Mouse (Mus musculus) layer of hippocampus, adult 9-10 months (tissue): ENCODE measurements around the gene Fto.

Experiments used
- DNase-seq: peaks from one replicate; pipeline ENCODE4 v3.0.0; 2022; ENCODE audit warnings: low spot score

The Fto gene

DNA sequence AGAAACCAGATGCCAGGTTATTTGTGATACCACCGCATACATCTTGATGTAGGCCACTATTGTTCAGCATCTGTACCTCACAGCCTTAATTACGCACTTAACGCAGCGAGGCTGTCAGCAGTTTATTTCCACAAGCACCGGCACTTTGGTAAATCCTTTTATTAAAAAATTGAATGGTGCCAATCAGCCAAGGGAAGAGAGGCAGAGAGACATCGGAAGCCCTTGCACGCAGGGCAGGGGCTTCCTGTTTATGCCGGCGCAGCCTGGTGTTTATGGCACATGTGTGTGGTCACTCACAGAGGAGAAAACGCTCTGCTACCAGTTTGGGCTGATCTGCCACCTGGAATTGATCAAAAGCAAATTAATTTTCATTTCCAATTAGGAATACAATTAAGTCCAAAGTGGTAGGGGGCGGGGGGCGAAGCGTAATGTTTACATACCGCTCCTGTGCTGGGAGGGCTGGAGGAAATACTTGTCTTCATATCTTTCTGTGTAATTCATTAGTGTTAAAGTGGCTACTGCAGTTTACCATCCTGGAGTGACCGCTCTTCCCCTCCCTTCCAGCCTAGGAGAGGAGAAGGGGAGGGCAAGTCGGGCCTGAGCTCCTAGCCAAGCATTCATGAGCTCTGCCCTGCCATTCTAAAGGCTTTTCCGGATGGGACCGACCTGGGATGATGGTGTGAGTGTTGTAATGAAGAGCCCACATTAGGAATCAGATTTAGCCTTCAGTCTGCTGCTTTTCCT lies 299.2 kb downstream of the Fto start:
- DNase-seq: no peak

GRCm38 (mm10) chr8:91613603-91614002 lies 300.3 kb downstream of the Fto start:
- no peak for DNase-seq

DNA sequence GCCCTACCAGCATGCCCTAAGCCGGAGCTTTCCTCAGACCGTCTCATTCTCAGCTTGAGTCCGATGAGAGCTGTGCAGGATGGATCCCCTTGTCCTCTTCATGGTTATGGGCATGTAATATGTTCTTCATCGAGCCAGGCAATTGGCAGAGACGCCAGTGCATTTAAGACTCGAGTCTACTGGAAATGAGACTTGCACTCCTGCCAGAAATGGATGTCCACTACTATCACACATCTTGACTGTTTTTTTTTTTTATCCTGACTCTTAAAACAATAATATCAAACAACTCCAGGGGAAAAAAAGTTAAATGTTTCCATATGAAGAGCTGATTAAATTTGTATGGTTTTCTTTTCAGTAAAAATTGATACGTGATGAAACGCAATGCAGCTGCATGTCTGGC lies 301.9 kb downstream of the Fto start:
- DNase-seq: no peak

DNA sequence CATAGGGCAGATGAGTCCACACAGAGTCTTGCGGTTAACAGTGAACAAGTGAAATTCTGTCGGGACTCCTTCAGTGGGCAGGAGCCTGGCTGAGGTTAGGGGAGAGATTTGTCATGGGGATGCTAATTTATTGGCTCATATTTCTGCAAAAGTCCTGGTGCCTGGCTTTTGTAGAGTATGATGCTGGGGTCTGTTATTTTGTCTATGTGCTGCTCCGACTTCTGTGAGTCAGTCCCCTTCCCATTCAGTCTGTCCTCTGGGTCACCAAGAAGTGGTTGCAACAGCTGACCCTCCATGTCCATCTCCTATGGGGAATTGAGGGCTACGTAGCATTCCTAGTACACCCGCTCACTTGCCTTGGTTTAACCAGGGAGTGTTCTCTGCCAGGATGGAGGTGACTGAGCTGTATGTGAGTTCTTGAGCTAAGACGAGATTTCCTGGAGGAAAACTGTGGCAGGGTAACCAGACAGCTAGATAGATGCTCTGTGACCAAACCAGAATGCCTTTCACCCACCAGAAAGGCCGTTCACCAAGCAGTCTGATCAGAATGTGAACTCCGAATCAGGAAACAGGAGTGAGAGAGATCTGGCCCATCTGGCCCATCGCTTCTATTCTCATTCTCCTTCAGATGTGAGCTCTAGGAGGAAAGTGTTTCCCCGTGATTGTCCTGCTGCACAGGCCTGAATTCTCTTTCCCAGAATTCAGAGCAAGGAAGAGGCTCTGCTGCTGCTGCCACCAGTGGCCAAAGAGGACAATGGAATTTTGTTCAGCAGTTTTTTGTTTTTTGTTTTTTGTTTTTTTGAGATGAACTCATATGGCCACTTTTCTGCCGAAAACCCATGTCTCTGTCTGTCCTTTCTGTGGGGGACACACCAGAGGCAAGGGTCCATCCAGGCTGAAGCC lies 302.7 kb downstream of the Fto start:
- DNase-seq: no peak

DNA sequence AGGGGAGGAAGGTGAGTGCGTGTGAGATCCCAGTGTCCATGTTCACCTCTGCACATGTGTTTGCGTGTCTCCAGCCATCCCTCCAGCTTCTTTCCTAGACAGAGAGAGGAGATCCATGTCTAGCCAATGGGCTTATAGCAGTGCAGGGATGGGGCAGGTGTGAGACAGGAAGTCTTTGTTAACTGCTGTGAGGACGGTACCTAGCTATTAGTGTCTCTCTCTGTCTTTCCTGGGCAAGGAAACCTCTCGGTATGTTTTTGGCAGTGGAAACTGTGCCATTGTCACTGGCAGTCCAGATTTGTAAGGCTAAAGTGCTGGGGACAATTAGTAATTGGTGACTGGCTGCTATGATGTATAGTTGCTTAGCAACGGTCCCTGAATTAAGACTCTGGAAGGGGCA lies 304.4 kb downstream of the Fto start:
- DNase-seq: no peak

DNA sequence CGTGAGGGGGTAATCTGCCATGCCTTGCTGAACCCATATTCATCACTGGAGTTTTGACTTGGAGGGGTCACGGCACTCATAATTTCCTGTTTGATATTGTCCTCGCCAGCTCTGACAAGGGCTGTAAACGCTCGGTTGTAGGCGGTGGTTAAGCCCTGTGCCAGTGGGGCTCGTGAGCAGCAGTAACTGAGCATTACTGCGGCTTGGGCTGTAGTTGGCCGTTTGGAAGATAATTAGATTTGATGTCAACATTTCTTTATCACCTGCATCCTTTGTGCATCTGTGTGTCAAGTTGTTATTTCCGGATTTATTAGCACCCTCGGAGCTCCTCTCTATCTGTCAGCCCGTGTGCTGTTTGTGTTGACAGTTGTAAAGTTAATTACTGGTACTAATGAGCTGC lies 309.4 kb downstream of the Fto start:
- no peak for DNase-seq

- DNase-seq: peak; percentile 53
These were observed 312.6 kb downstream of the Fto start for GRCm38 (mm10) chr8:91625686-91626558.

GRCm38 (mm10) chr8:91629594-91629993 lies 316.3 kb downstream of the Fto start:
- DNase-seq: no peak

DNA sequence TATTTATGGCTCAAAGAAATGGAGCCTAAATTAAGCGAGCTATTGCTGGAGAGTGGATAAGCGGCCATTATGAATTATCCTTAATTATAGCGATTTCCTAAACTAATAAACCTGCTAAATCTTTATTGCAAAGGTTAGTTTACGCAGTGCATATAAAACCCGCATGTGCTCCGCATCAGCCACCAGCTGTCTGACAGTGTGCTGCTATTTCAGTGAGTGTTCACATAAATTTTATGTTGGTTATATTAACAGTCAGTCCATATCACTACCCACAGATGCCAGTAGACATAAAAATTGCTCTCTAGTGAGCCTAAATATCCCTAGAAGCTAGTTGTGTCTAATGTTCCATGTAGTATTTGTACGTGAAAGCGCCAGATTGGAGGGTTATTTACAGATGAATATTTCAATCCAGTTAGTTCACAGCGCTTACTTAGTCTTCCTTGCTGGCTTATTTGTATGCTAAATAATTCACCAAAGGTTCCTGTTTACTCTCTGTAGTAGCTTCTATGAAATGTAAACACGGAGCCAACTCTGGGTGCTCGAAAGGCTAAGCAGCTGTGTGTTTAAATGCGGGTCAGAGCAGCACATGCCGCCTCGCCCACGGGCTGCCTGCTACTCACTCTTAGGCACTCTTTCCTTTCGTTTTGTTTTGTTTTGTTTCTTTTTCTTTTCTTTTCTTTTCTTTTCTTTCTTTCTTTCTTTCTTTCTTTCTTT lies 317.2 kb downstream of the Fto start:
- DNase-seq: no peak

DNA sequence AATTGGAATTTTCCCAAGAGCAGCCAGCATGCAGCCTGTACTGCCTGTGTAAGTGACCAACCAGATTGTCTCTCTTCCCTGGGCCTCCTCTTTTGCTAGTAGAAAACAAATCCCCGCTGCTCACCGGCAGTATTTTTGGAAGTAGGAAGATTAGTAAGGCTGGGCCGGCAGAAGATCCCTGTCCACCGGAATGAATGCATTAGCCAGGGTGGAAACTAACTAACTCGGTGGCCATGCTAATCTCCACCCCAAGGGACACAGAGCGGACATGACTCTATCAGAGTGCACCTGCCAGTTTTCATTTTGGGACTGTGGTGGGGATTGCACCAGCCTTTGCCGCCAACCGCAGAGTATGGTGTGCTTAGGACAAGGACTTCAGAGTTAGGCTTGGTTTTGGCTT lies 319.1 kb downstream of the Fto start:
- no peak for DNase-seq

- DNase-seq: no peak
These were observed 322.1 kb downstream of the Fto start for GRCm38 (mm10) chr8:91635406-91635805.

DNA sequence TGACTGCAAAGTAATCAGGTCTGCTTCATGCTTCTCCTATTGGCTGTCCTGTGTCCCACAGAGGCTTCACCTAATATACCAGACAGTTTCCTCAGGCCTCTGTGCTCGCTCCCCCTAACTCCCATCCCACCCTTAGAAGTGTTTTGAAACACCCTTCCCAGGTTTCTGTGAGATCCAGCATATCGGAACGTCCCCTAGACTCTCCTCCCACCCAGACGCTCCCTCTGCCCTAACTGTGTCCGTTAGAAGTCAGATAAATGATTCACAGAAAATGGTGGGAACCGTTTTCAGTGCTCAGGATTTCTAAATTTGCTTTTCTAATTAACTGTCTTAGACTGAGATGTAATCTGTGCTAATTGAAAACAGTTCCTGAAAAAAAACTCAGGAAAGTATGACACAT lies 323.6 kb downstream of the Fto start:
- no peak for DNase-seq

- no peak for DNase-seq
These were observed 324.4 kb downstream of the Fto start for GRCm38 (mm10) chr8:91637684-91638083.

GRCm38 (mm10) chr8:91638256-91638655 lies 324.9 kb downstream of the Fto start:
- DNase-seq: no peak

- no peak for DNase-seq
These were observed 327.1 kb downstream of the Fto start for GRCm38 (mm10) chr8:91640471-91640870.

- DNase-seq: no peak
These were observed 332.2 kb downstream of the Fto start for GRCm38 (mm10) chr8:91645484-91645883.

DNA sequence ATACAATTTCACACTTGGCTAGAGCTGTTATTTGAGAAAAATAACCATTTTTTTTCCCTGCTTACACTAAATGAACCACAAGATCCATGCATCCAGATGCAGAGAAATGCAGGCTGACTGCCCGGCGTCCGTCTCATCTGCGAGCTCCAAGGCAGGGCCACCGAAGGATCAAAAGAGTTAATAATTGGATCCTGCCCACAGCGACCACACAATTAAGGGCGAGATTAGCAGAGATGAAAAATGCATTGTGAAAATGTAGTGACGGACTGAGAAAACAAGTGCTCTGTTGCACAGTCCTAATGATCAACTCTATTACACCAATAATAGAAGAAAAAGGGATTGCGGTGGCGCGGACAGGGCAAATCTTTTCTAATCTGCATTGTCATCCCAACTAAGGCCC lies 334.6 kb downstream of the Fto start:
- no peak for DNase-seq

- DNase-seq: no peak
These were observed 335.5 kb downstream of the Fto start for GRCm38 (mm10) chr8:91648776-91649175.

- no peak for DNase-seq
These were observed 340.2 kb downstream of the Fto start for GRCm38 (mm10) chr8:91653561-91653960.

- DNase-seq: no peak
These were observed 344.1 kb downstream of the Fto start for GRCm38 (mm10) chr8:91657381-91657780.

- no peak for DNase-seq
These were observed 347.6 kb downstream of the Fto start for GRCm38 (mm10) chr8:91660879-91661278.
